Mouse (Mus musculus) embryonic fibroblast, embryonic 13.5 days (primary cell): ENCODE measurements around the gene Kat7.

Source experiments
- CTCF ChIP-seq: IDR thresholded peaks from 2 replicates; pipeline ENCODE4 v1.5.1; 2011; ENCODE audit warnings: mild to moderate bottlenecking, control low read depth, low read length, moderate library complexity, borderline replicate concordance; ENCODE audit not compliant: insufficient read depth
- POLR2A ChIP-seq: IDR thresholded peaks from 2 replicates; pipeline ENCODE4 v1.6.1; 2011; ENCODE audit warnings: low read depth, mild to moderate bottlenecking, control low read depth, low read length, moderate library complexity

DNA sequence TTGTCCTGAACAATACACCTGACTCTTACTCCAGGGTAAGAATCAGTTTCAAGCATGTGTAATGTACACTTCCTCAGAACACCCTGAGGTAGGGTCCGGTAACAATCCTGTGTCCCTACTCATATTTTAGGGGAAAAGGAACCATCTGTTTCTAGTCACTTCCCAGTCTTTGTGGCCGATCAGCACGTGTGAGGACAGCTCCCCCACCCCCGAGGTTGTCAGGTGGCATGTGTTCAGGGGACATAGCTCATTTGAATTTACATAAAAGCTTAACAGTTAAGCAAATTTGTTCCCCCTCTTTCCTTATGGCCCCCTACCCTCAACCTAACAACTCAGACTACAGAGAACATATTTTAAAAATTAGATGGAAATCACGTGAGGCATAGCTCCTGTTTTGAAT lies 30.6 kb upstream of the Kat7 start:
- no peak for TF ChIP-seq POLR2A
- no peak for TF ChIP-seq CTCF
